Mouse (Mus musculus) liver, postnatal 0 days (tissue): ENCODE data around the gene Afdn.

Experiments
- CTCF ChIP-seq: sonication (generic); IDR thresholded peaks from 2 replicates; pipeline ENCODE4 v1.5.1; 2016; ENCODE audit warnings: antibody characterized with exemption, low read depth
- EP300 ChIP-seq: IDR thresholded peaks from 2 replicates; pipeline ENCODE4 v1.6.1; 2016; ENCODE audit warnings: antibody characterized with exemption, low read depth, mild to moderate bottlenecking

DNA sequence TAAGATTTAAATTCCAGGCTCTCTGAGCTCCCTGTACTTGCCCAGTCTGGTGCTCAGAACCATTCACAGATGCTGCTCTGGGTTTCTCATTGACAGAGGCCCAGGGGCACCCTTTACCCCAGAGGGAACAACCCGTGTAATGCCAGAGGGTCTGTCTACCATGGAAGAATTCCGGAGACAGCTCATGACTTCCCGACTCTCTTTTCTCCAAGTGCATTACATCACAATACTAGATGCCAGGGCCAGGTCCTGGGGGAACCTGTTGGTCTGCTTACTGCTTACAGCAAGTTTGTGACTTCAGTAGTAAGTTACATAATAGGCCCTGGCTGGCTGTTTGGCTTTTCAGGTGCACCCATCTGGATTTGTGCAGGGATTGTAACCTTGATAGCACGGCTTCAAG lies 45.7 kb upstream of the Afdn start:
- no peak for TF ChIP-seq CTCF
- TF ChIP-seq EP300 = no peak
